ENCODE assay signal across 18 mouse cellular contexts in the genomic region with DNA sequence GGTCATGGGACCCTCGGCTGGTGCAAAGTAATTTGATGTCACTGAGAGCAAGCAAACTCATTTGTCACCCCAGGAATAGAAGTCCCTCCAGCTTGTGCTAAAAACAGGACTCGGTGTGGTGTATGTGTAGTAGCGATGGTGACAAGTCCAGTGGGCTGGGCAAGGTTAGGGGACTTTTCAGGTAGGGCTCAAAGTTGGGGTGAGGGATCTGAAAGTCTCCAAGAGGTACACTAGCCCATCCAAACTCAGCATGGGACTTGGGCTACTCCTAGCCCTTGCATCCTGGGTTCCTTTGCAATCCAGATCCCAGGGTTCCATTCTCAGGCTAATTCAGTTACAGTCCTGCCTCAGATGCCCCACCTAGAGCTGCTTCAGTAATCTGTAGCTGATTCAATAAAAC. TPM values are rescaled to one million over a fixed set of nuclear protein-coding genes. Genes with fewer than 3 reads are reported as not detected.
"Had no signal": no experiment of that assay in that cellular context is flagged by ENCODE, and none has a peak within 500 bp of the region (broad histone marks: within the 10 kb centered on the region; RNA-seq: fewer than 3 reads in every experiment).

No protein-coding gene starts in this region.

- ATAC-seq: liver, postnatal 0 days had no signal

- H3K4me1 ChIP-seq: liver, embryonic 13.5 days; lung, embryonic 15.5 days; midbrain, embryonic 12.5 days had no signal

- H3K9me3 ChIP-seq: liver, embryonic 13.5 days; lung, embryonic 15.5 days; midbrain, embryonic 12.5 days had no signal

- H3K9ac ChIP-seq: liver, embryonic 13.5 days; liver, postnatal 0 days; lung, embryonic 15.5 days; midbrain, embryonic 12.5 days had no signal

- H3K27ac ChIP-seq: liver, embryonic 13.5 days; lung, embryonic 15.5 days; macrophage; midbrain, embryonic 12.5 days; stomach, postnatal 0 days had no signal

- H3K4me2 ChIP-seq: liver, embryonic 13.5 days; lung, embryonic 15.5 days; midbrain, embryonic 12.5 days had no signal

- H3K4me3 ChIP-seq: liver, embryonic 13.5 days; lung, embryonic 15.5 days; megakaryocyte, embryonic 14.5 days; midbrain, embryonic 12.5 days had no signal

- DNase-seq: kidney, postnatal 10 days; kidney, postnatal 4 days; left cerebral cortex, postnatal 4 days; liver; liver, embryonic 13.5 days; liver, postnatal 0 days; lung, postnatal 14 days; right cerebral cortex, postnatal 25 days; thymus, postnatal 4 days had no signal

- H3K36me3 ChIP-seq: liver, embryonic 13.5 days; lung, embryonic 15.5 days; midbrain, embryonic 12.5 days had no signal

RNA-seq across cellular contexts. Expression of gene Hoxa13, which starts 8.1 kb away (rescaled TPM):
- polyA plus RNA-seq: kidney, embryonic 14.5 days; liver, embryonic 13.5 days; liver, postnatal 0 days; lung, embryonic 15.5 days; macrophage; midbrain, embryonic 12.5 days; midbrain, postnatal 0 days; neural tube, embryonic 14.5 days; small intestine, adult 2 months; stomach, postnatal 0 days had no signal

RNA-seq across cellular contexts. Expression of gene Hoxa11, which starts 23.1 kb away (rescaled TPM):
- polyA plus RNA-seq: liver, embryonic 13.5 days; liver, postnatal 0 days; lung, embryonic 15.5 days; macrophage; midbrain, embryonic 12.5 days; midbrain, postnatal 0 days; small intestine, adult 2 months; stomach, postnatal 0 days had no signal

RNA-seq across cellular contexts. Expression of gene Hoxa10, which starts 28.1 kb away (rescaled TPM):
- polyA plus RNA-seq: liver, postnatal 0 days; macrophage; midbrain, embryonic 12.5 days; midbrain, postnatal 0 days; small intestine, adult 2 months; stomach, postnatal 0 days had no signal

RNA-seq across cellular contexts. Expression of gene Hoxa9, which starts 37.9 kb away (rescaled TPM):
- polyA plus RNA-seq: midbrain, embryonic 12.5 days; midbrain, postnatal 0 days; small intestine, adult 2 months had no signal

RNA-seq across cellular contexts. Expression of gene Evx1, which starts 44.5 kb away (rescaled TPM):
- polyA plus RNA-seq: kidney, embryonic 14.5 days; liver, embryonic 13.5 days; liver, postnatal 0 days; macrophage; small intestine, adult 2 months; stomach, postnatal 0 days had no signal
